7 mouse cellular contexts compared by ENCODE assay signal in the genomic region with DNA sequence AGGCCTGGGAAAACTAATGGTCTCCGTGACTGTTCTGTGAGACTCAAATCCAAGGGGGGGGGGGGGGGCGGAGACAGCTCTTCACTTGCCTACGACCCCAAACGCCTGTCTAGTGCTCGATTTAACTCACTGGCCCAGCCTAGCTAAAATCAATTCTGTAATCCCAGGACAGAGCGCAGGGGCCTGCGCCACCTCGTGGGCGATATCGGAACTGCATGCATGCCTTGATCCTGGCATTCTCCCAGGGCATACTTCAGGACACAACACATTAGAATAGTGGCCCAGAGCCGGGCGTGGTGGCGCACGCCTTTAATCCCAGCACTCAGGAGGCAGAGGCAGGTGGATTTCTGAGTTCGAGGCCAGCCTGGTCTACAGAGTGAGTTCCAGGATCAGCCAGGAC. TPM values are rescaled to one million over a fixed set of nuclear protein-coding genes. Genes with fewer than 3 reads are reported as not detected.
DNase-seq lines count a peak whose midpoint lies in the region; ATAC-seq and TF ChIP-seq lines count a peak whose summit lies in the region.

No protein-coding gene starts in this region.

- H3K27me3 ChIP-seq in intestine, postnatal 0 days (replicated peaks; ENCODE audit: control insufficient read depth, insufficient read depth, low read length), result no peaks in the 10 kb centered on the region
- peaks cover 36% of the 10 kb centered on the region for H3K27me3 ChIP-seq in midbrain, embryonic 12.5 days

- intact Hi-C loops in left cerebral cortex, postnatal 4 days (cut with DNase I), result loop anchor here (2.0 to 5.0 kb wide), 2 partner anchors 159 to 331 kb away; no protein-coding TSS in a partner anchor

- peak; percentile 94 for TF ChIP-seq CTCF in intestine, postnatal 0 days (IDR thresholded peaks at IDR 0.05; ENCODE audit: low read depth)

- no peaks in the 10 kb centered on the region for H3K36me3 ChIP-seq in intestine, postnatal 0 days (ENCODE audit: control insufficient read depth, insufficient read depth)
- no peaks in the 10 kb centered on the region for H3K36me3 ChIP-seq in midbrain, embryonic 12.5 days

- H3K9me3 ChIP-seq in intestine, postnatal 0 days (ENCODE audit: control insufficient read depth), result no peaks in the 10 kb centered on the region
- H3K9me3 ChIP-seq in midbrain, embryonic 12.5 days, result no peaks in the 10 kb centered on the region

- H3K27ac ChIP-seq in intestine, postnatal 0 days (ENCODE audit: low read depth, low read length), result no peak overlapping the region
- H3K27ac ChIP-seq in midbrain, embryonic 12.5 days (replicated peaks), result no peak overlapping the region

- 0 out of 2 replicates have a peak overlapping the region, but pooled peaks have one; percentile 52 for H3K4me2 ChIP-seq in intestine, postnatal 0 days (replicated peaks; ENCODE audit: low read depth)
- no peak overlapping the region for H3K4me2 ChIP-seq in midbrain, embryonic 12.5 days (replicated peaks)

- 7% methylated on average over 14 of the region's 15 CpGs for WGBS in intestine, postnatal 0 days
- 4% methylated on average over 15 of the region's 15 CpGs for WGBS in midbrain, embryonic 12.5 days

- no peak overlapping the region for H3K4me3 ChIP-seq in intestine, postnatal 0 days (ENCODE audit: low read depth, low read length)
- no peak overlapping the region for H3K4me3 ChIP-seq in midbrain, embryonic 12.5 days

- DNase-seq in adrenal gland, adult 8-10 months, result peak; percentile 60
- DNase-seq in embryo, embryonic 11.5 days (ENCODE audit: low read depth, low spot score), result peak; percentile 82
- peak; percentile 96 for DNase-seq in heart, adult 11 months
- DNase-seq in left cerebral cortex, postnatal 4 days, result peak; percentile 84
- peak; percentile 74 for DNase-seq in spleen, adult 12 weeks (ENCODE audit: low spot score)

- no peak overlapping the region for H3K9ac ChIP-seq in intestine, postnatal 0 days (ENCODE audit: low read depth, low read length)
- H3K9ac ChIP-seq in midbrain, embryonic 12.5 days (replicated peaks), result no peak overlapping the region

- ATAC-seq in intestine, postnatal 0 days, result peak; percentile 63
- ATAC-seq in midbrain, embryonic 12.5 days (ENCODE audit: low FRiP score, low read depth), result peak; percentile 72

- H3K4me1 ChIP-seq in intestine, postnatal 0 days (replicated peaks; ENCODE audit: control insufficient read depth, insufficient read depth, low read length), result no peaks in the 10 kb centered on the region
- peaks cover 21% of the 10 kb centered on the region for H3K4me1 ChIP-seq in midbrain, embryonic 12.5 days

RNA-seq across cellular contexts. Expression of a gene that starts 32.2 kb away (rescaled TPM):
- total RNA-seq in adrenal gland, adult 8-10 months (2022), result not detected
- not detected in 2 replicates for polyA plus RNA-seq in intestine, postnatal 0 days (2015; fragmentation: Nextera tagmentation; extraction: Ambion mirVana)
- under 1 TPM in 1 of 2 experiments, not detected in 1; 0.50 TPM for total RNA-seq in left cerebral cortex, postnatal 4 days (2021)
- polyA plus RNA-seq in midbrain, embryonic 12.5 days (2016; fragmentation: Nextera tagmentation; extraction: Ambion mirVana), result not detected in 2 replicates
